Mouse (Mus musculus) right cerebral cortex, postnatal 36 days (tissue): ENCODE data around the gene Lrba.

Experiments used
- DNase-seq, 2 experiments: peaks; one replicate each; pipeline ENCODE4 v3.0.0; 2022; ENCODE audit warnings: low spot score in 2 of 2, mixed read lengths in 1 of 2

Lrba gene

GRCm38 (mm10) chr3:86677573-86678155 is 453.2 kb downstream of the Lrba start:
- no peak for DNase-seq

DNA sequence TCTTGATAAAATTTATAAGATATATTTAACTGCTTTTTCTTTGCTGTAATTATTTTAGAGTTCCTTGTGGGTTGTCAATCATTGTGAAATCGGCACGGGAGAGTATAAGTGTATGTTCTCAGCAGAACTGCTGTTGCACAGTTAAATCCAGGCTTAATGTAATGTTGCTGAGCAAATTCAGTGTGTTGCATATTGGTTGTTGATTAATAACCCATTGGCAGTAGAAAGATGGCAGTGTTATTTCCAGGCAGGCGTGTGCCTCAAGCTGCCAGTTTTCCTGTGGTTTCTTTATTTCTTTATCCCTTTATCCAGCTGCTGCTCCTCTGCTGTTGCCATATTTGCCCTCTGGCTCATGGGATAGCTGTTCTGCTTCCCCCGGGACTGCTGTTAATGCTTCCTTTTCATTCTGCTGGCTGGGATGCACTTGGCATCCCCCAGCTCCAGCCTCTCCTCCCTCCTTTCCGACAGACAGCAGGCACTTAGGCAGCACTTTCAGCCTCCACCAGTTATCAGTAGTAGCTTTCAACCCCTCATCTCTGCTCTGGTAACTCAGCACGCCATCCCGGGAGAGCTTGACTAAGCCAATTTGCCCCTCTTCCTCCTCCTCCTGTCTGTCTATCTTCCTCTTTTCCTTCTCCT is 463.2 kb downstream of the Lrba start:
- no peak for DNase-seq

DNA sequence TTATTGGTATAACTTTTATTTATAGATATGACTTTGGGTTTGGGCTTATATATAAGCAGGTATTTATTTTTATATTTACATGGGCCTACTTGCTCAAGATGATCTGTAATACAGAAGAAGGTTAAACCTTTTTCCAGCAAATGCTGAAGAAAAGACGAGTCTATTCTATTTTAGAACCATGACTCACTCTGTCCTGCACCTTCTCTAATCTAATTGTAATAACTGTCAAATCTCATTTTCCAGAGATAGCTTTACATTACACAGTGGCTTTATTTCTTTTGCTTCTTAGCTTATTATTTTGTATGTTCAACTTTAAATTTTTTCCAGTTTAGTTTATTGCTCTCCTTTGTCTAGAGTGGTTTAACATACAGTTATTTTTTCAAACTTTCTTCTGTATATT is 464.0 kb downstream of the Lrba start:
- no peak for DNase-seq

DNA sequence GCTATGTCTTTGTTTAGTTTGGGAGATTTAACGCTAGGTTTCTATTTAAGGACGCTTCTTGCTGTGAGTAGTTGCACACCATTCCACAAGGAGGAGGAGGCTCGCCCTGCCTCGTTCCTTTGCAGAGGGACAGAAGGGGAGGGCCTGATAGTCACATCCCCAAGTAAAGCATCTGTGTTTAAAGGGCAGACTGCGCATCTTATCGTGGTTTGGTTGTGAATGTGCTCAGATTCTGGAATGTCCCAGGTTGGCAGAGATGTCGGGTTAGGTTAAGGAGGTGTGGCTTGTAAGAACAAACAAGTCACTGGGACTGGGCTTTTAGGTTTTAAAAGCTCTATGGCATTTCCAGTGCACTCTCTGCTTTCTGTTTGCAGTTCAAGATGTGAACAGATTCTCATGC is 464.8 kb downstream of the Lrba start:
- DNase-seq: no peak

DNA sequence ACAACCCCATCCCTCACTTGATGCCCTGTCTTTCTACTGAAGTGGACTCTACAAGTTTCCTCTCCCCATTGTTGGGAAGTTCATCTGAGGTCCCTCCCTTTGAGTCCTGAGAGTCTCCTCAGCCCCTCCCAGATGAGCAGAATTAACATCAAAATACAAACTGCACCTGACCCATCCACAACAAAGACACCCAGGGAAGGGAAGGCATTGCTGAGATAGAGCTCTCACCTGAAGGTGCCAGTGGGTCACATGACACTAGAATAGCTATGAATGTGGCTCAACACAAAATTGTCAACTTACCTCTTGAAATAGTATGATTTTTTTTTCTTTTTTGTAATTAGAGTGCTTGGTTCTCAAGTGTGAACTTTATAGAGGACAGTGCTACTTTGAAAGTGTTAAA is 468.3 kb downstream of the Lrba start:
- DNase-seq: no peak

GRCm38 (mm10) chr3:86693553-86693952 is 469.1 kb downstream of the Lrba start:
- DNase-seq: no peak

DNA sequence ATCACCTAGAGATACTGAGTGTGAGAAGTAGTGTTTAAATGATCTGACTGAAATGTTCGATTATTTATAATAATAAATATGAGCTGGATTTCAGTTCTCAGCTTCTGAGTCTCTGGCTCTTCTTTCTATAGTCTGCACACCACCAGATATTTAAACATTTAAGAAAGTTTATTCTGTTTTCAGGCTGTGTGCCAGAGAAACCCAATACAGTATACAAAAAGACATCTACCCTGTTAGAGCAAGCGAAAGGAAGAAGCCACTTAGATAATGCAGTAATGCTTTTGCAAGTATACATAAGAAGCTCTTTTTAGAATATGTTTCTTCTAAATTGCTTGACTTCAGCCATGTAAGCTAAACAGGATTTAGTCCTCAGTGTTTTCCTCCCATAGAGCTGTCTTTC is 474.5 kb downstream of the Lrba start:
- DNase-seq: no peak

- no peak for DNase-seq
Observed at GRCm38 (mm10) chr3:86701163-86701563, 476.7 kb downstream of the Lrba start.

DNA sequence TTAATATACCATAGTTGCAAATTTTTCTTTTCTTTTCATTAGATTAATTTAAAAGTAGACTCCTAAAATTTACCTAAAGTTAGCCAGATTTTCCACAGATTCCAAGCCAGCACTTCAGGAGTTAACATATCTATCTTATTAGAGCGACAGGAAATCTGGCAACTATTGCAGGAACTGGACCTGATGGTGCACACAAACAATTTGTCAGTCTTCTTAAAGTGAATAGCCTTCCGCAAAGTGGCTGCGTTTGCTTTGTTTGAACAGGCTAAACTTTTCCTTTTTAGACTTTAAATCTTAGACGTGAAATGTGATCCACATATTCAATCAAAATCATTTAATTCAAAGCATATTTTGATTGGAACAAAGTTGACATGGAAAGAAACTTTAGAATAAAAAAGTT is 485.0 kb downstream of the Lrba start:
- no peak for DNase-seq

DNA sequence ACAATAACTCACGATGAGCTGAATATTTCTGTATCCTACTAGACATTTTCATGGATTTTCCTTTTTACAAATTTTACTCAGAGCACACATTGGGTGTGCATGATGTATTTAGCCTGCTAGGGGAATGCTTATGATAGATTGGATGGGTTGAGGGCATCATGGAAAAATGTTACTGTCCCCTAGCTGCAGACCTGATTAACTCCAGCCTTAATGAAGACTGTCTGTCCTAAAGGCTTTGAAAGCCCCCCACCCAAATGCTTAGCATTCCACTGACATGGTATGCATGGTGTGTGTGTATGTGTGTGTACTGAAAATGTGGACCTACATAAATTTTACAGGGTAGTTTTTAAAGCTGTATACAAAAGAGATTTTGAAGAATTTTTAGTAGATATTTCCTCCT is 487.1 kb downstream of the Lrba start:
- DNase-seq: no peak

DNA sequence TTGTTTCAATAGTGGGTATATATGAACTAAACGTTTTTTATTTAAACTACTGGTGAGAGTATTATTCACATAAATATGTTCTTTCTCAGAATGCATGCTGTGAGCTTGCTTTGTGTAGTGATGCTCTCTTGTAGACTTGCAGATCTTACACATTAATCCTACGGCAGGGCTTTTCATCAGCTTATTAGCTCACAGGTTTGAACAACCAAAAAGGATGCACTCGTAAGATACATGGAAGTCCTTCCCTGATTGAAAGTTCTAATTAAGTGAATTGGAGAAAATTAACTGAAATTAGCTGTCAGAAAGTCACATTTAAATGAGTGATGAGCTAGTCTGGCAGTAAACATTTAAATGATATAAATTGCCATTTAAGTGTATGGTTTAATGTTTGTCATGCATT is 488.3 kb downstream of the Lrba start:
- DNase-seq: no peak

DNA sequence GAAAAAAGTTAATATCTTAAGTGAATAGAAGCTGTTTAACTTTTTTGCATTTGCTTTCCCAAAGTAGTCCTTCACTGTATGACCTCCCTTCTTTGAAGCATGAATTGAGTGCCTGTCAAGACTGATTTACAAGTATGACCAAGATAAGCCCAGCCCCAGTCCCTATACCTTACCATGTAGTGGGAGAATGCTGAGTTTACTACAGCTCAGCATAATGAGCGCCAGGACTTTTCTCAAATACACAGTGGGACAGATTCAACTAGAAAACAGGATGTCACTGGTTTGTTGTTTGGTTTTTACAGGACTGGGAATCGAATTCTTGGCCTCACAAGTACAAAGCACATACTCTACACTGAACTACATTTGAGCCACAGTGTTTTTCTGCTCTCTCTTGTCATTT is 490.0 kb downstream of the Lrba start:
- no peak for DNase-seq

GRCm38 (mm10) chr3:86723415-86724298 is 499.2 kb downstream of the Lrba start:
- DNase-seq: no peak

DNA sequence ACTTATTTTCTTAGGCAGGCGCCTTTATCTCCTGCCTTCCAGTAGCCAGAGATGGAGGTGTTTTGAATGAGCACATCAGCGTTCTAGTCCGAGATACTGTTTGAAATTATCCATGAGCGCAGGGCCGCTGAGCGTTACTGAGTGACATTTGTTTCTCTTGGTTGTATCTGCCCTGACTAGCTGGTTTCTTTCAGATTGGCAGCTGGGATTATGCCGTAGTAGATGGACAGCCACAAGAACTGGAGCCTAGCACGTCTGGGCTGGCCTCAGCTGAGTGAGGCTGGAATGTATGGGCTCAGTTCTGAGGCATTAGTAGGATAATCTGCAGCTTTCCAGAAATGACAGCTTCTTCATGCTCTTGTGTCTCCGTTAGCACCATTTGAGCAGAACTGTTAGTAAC is 500.6 kb downstream of the Lrba start:
- DNase-seq: no peak

DNA sequence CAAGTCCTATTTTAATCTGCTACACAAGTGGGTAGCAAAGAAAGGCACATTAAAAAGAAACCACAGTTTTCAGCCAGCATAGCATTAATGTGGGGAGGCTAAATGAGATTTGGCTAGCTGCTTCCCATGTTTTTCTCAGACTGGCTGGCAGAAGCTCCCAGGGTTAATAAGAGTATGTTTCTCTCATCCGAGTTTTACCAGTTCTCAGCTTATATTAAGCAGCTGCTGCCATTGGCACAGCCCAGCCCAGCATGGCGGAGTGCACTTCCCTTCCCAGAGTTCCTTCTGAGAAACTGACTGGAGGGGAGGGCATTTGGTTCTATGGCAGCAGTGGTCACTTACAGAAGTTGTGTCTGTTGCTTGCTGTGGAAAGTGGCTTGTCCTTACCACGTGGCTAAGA is 514.4 kb downstream of the Lrba start:
- no peak for DNase-seq

DNA sequence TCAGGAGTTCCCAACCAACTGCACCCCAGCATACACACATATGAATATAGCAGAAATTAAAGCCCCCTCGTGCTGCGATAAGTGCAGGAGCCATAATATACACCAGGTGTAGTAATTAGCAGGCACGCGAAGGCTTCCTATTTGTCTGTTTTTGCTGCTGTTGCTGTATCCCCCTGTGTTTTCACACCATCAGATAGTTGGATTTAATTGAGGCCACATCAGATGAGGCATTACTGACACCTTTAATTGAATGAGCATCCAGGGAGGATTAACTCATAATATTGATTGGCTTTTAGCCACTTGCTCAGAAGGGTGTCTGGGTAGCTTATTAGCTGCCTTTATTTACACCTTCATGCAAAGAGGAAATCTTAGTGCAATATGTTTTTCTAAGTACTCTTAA is 515.3 kb downstream of the Lrba start:
- no peak for DNase-seq

- no peak for DNase-seq
Observed at GRCm38 (mm10) chr3:86745348-86745747, 520.9 kb downstream of the Lrba start.

DNA sequence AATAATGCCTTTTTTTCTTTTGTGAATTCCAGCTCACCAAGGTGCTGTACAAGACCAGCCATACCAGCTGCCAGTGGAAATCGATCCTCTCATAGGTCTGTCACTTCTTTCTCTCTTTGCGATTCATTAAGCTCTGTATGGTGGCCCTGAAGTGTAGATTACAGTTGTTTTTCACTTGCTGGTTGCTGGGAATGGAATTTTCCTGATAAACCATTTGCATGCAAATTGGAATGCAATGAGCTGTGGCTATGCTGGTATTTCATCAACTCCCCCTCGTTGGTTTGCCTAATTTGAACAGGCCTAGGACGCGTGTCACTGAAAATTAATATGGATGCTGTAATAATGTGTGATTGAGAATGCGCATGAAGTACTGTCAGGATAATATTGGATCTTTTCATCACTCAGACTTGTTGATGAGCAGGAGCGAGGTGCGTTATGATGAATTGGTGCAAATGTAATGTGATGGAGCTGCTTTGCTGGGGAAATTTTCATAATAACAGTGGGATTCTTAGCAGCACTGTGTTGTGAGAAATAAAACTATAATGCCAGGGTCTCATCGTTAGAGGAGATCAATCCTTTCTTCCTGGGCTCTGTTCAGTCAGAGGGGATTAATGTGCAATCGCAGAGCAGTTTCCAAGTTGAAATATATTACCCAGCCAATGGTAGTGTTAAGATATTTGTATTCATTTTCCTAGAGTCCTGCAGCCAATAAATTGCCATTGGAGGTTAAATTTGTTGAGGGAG is 521.5 kb downstream of the Lrba start:
- no peak for DNase-seq

GRCm38 (mm10) chr3:86750652-86751051 is 526.2 kb downstream of the Lrba start:
- no peak for DNase-seq

- no peak for DNase-seq
Observed at GRCm38 (mm10) chr3:86754178-86754577, 529.7 kb downstream of the Lrba start.

- DNase-seq: no peak
Observed at GRCm38 (mm10) chr3:86754595-86755557, 530.4 kb downstream of the Lrba start.
